Mouse (Mus musculus) kidney, postnatal 25 days (tissue): ENCODE measurements at regions not wholly inside any gene's neighbourhood (a gene's known extent, or its start where the extent isn't known, plus 50 kb on each side); places are given as distances from the start of the nearest gene placed in this dataset.
A peak's percentile ranks its signal among the peaks of the same experiment; 100 is the strongest.
"Not testable (repeated sequence)": the region's sequence is repeated elsewhere in the genome, so short reads cannot be mapped to it uniquely, and the experiment has no call there.

ENCODE experiments used
- DNase-seq, 2 experiments: peaks; one replicate each; pipeline ENCODE4 v3.0.0; 2021; ENCODE audit warnings: mixed read lengths in 2 of 2

DNA sequence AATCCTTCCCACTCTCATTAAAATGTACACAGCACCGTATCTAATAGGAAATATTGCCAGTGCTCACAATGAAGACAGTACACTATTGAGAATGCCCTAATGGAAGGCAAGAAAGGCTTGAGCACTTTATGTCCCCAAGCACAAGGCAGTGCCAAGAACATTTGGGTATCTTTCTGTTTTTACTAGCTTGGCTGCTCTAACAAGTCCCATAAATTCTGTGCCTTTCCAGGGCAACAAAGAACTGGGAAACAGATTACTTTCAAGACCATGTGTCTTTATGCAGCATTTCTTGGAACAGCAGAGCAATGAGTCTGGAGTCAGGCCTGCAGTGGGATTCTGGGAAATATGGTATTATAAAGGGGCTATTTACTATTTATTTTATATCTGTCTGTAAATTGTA, 192.3 kb downstream of the 1700008P02Rik start:
- no peak for DNase-seq

DNA sequence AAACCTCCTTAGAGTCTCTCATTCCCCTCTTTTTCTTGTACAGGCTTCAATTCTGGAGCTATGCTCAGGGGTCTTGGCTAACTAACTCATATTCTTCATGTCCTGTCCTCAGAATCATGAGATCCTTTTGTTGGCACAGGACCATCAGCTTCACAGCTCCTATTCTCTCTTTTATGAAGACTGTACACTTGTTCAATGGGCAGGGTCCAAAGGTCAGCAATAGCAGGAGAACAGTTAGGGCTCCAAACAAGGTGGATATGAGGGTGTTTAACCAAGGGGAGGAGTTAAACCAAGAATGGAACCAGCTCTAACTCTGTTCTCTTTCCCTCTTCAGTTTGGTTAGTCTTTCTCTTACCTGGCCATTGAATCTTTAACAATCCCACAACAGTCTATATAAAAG, 219.4 kb downstream of the 1700008P02Rik start:
- DNase-seq = peak in 1 of 2 experiments; percentile 11

- DNase-seq = no peak
Measured at GRCm38 (mm10) chr3:6385669-6386068, 234.6 kb downstream of the 1700008P02Rik start.

GRCm38 (mm10) chr3:6382896-6383295, 237.3 kb downstream of the 1700008P02Rik start:
- DNase-seq = no peak

DNA sequence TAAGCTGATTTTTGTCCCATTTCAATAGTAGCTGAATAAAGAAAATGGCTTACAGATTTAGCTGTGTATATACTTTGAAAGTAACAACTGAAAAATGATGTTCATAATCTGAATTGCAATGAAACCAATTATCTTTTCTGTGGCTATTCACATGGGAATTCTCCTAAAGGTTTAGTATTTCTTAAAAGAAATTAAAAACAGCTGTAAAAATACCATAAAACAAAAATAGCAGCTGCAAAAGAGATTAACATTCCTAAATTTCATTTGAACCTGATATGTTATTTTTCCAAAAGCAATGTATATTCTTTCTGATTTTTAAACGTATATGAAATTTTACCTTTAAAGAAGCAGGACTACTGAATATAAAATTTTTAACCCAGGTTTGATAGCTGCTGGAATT, 237.9 kb downstream of the 1700008P02Rik start:
- DNase-seq = no peak

DNA sequence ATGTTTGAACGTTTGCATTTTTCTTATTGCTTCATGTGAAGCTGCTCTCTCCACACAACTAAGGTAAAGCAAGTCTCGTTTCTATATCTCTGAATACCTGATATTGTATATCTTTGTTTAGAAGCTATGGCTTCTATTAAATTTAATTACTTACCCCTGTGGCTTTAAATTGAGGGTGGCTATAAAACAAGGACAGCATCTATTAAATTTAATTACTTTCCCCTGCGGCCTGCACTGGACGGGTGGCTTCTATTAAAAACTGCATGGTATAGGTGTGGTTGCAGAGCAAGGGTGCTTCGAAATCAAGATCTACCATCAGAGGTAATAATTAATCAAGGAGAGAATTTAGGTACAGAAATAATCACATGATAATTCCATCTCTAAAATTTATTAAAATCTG, 238.5 kb downstream of the 1700008P02Rik start:
- no peak for DNase-seq

DNA sequence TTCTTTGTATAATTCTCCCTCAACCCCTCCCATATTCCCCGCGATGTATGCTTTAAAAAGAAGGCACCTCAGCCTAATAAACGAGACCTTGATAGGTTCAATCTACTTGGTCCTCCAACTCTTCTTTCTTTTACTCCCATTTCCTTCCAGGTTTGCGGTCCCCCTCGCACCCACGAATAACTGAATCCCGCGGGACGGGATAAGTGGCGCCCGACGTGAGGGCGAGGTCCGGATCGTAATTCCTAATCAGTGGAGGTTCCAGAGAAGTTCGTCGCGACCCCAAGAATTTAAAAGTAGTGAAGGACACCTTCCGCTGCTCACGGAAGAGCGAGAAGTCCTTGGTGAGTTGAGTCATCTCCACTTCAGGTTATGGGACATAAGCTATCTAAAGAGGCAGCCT, 281.2 kb downstream of the 1700008P02Rik start:
- DNase-seq = not testable (repeated sequence)

DNA sequence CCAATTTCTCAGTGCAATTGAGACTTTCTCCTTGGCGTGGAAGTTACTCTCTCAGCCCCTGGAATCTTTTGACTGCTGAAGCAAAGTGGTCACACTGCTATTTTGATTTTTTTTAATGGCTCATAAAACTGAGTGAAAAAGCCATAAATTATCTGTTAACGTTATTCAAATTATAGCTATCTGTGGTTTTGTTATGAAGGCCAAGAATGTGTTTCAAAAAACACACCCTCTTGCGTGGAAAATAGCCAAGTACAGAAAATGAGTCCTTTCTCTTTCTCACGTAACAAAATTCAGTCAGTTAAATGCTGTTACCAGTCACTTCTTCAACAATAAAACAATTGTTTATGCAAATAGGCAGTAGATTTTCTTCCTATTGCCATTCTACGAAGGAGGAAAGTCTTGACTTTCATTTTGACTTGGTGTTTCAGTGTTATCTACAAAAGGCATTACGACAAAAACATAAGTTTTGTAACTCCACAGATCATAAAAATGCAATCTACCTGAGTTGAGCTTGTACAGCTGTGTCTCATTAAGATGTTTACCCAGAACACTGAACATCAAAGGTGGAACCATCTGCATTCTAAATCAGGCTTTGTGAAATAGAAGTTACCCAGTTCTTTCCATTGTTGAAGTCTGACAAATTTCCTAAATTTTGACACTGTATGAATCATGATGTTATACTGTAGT, 299.3 kb downstream of the 1700008P02Rik start:
- DNase-seq = no peak

DNA sequence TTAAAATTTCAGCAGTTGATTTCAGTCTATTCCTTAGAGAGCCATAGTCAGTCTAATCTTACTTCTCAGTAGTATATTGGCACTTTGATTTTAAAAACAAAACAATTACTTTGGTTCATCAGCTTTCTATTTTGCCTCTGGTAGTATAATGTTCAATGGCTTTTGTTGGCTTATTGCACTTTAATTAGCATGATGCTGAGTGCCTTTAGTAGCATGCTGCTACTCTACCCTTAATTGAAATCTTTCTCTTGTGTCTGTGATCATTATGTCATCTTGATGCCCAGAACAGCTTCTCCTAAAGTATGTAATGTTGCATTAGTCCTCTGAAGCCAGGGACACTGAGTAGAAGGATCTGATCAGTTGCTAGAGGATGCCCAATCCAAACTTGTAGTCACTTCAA, 330.7 kb downstream of the 1700008P02Rik start:
- DNase-seq = no peak

GRCm38 (mm10) chr3:6280636-6281035, 339.6 kb downstream of the 1700008P02Rik start:
- DNase-seq = no peak
